Mouse (Mus musculus) kidney, postnatal 25 days (tissue): ENCODE measurements around the gene Hmox2.

Experiments used
- DNase-seq, 2 experiments: peaks; one replicate each; pipeline ENCODE4 v3.0.0; 2021; ENCODE audit warnings: mixed read lengths in 2 of 2

Gene Hmox2

DNA sequence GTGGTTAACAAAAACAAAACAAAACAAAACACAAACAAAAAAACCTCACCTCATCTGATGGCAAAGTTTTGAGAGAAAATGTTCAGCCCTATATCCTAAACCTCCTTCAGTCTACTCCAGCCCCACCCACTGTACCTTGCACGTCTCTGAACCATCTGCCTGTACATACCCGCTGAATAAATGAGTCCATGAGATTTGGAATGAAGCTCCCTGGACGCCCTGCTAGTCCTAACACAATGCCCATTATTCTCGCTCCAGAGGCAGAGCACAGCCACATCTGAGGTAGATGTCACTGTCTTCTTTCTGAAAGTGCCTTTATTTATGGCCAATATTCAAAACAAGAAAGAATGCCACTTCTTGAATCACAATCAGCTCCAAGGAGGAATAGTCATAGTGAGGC lies 59.5 kb downstream of the Hmox2 start:
- DNase-seq: no peak

DNA sequence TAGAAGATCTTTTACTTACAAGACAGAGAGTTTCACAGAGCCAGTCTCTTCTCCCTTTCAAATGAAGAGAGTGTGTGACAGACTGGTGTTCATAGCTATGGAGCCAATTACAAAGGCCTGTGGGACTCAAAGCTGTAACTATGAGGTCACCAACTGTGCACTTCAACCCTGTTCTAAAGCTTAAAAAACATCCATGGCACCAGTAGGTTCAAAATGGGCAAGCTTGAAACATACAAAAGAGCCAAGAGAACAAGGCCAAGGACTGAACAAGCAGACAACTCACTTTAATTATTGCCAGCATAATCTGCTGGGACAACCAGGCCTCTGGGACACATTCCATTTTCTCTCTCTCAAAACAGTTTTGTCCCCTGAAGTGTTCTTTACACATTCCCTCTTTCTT lies 62.0 kb downstream of the Hmox2 start:
- no peak for DNase-seq

- peak; percentile 35 to 67 for DNase-seq
Measured at GRCm38 (mm10) chr16:4789311-4789768, 63.2 kb downstream of the Hmox2 start.

DNA sequence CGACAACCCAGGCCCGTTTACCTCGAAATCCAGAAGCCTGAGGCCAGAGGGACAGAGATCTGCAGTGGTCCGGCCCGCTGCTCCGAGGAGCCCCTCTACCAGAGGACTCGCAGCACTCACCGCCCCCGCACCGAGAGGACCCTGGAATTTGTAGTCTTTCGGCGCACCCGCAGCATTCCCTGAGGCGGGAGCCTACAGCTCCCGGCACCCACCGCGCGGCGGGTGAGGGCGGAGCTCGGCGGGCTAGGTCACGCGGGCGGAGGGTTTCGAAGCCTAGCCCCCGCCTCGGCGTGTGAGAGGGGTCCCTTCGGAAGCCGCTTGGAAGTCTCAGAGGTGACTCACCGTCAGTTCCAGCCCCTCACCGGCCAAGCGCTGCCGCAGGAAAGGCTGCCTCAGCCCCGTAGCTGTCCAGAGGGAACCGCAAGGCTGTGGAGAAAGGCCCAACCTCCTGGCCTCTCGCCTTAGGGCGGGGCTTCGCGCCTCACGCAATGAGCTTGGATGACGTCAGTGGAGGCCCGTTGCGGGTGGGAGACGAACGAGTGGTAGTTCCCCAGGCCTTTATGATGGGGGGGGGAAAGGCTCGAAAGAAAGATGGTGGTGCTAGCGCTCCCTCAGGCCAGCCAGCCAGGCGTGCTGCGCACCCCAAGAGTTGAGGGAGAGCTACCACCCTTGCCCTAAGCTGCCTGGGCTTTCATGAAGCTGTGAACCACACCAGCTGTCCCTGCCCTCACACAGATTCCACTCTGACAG lies 63.8 kb downstream of the Hmox2 start, which contains the start of gene Cdip1:
Gene Cdip1 (minus strand): TSS at position 483 of the 750 bp plus-strand sequence.
- peak; percentile 94 to 96 for DNase-seq

GRCm38 (mm10) chr16:4791332-4791731 lies 65.2 kb downstream of the Hmox2 start:
- DNase-seq: no peak

DNA sequence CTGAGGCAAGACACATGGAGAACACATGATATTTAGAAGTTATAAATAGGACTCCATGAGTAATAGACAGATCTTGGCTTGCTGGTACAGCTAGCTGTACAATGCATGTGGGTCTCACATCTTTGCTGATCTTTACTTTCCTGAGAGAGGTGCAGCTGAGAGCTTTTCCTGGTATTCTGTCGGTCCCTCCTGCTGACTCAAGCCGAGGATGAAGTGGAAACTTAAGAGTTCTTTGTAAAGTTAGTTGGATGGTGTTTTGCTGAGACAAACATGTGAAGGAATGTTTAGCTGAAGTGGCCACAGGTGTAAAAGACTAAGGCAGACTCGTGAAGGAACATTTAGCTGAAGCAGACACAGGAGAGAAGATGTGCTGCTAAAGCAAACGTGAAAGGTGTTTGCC lies 70.5 kb downstream of the Hmox2 start:
- no peak for DNase-seq
